ENCODE assay signal across 7 mouse cellular contexts in genomic region chr14:54528446-54529111, GRCm38 (mm10). TPM values are rescaled to one million over a fixed set of nuclear protein-coding genes. Genes with fewer than 3 reads are reported as not detected.
DNase-seq lines count a peak whose midpoint lies in the region; ATAC-seq lines count a peak whose summit lies in the region.

No protein-coding gene starts in this region.

- no peak overlapping the region for H3K9ac ChIP-seq in limb, embryonic 11.5 days (ENCODE audit: low read length)
- no peak overlapping the region for H3K9ac ChIP-seq in midbrain, embryonic 15.5 days

- H3K36me3 ChIP-seq in embryonic facial prominence, embryonic 10.5 days (replicated peaks), result no peaks in the 10 kb centered on the region
- H3K36me3 ChIP-seq in limb, embryonic 11.5 days (ENCODE audit: control insufficient read depth, insufficient read depth, low read length), result no peaks in the 10 kb centered on the region
- no peaks in the 10 kb centered on the region for H3K36me3 ChIP-seq in midbrain, embryonic 15.5 days (replicated peaks)

- peak overlapping the region; percentile 86; the same call in 1 of the 2 replicates for H3K27ac ChIP-seq in embryonic facial prominence, embryonic 10.5 days (replicated peaks)
- H3K27ac ChIP-seq in limb, embryonic 11.5 days (replicated peaks; ENCODE audit: low read depth, low read length), result no peak overlapping the region
- peak overlapping the region; percentile 84; the same call in 1 of the 2 replicates for H3K27ac ChIP-seq in midbrain, embryonic 15.5 days

- peaks cover 17% of the 10 kb centered on the region for H3K4me1 ChIP-seq in embryonic facial prominence, embryonic 10.5 days
- peaks cover 8% of the 10 kb centered on the region; the same call in 1 of the 2 replicates for H3K4me1 ChIP-seq in limb, embryonic 11.5 days (ENCODE audit: control insufficient read depth, insufficient read depth, low read length)
- H3K4me1 ChIP-seq in midbrain, embryonic 15.5 days, result peaks cover 16% of the 10 kb centered on the region

- WGBS in embryonic facial prominence, embryonic 10.5 days, result 15% methylated on average over 17 of the region's 17 CpGs
- WGBS in limb, embryonic 11.5 days, result 13% methylated on average over 17 of the region's 17 CpGs
- 11% methylated on average over 17 of the region's 17 CpGs for WGBS in midbrain, embryonic 15.5 days

- H3K4me2 ChIP-seq in limb, embryonic 11.5 days (ENCODE audit: low read depth, severe bottlenecking), result no peak overlapping the region
- peak overlapping the region; percentile 72; the same call in 1 of the 2 replicates for H3K4me2 ChIP-seq in midbrain, embryonic 15.5 days

- DNase-seq in adrenal gland, postnatal 10 days, result peak; percentile 90
- DNase-seq in embryonic facial prominence, embryonic 10.5 days (ENCODE audit: low spot score), result peak; percentile 92
- DNase-seq in heart, adult 18-20 months, result peak; percentile 73 to 93
- DNase-seq in kidney, adult 18-20 months, result peak; percentile 88
- DNase-seq in limb, embryonic 11.5 days (ENCODE audit: low spot score), result peak; percentile 97
- peak; percentile 53 to 83 for DNase-seq in spleen, adult 18-20 months

- ATAC-seq in limb, embryonic 11.5 days (ENCODE audit: insufficient number of reproducible peaks, low FRiP score, low TSS enrichment, low read depth), result peak; percentile 84
- peak; percentile 59 for ATAC-seq in midbrain, embryonic 15.5 days (replicated peaks)

- H3K27me3 ChIP-seq in embryonic facial prominence, embryonic 10.5 days (replicated peaks; ENCODE audit: low read depth, poor library complexity, severe bottlenecking), result no peaks in the 10 kb centered on the region
- no peaks in the 10 kb centered on the region for H3K27me3 ChIP-seq in limb, embryonic 11.5 days (ENCODE audit: control insufficient read depth, insufficient read depth, low read length)
- no peaks in the 10 kb centered on the region for H3K27me3 ChIP-seq in midbrain, embryonic 15.5 days (replicated peaks)

- H3K9me3 ChIP-seq in embryonic facial prominence, embryonic 10.5 days, result no peaks in the 10 kb centered on the region
- H3K9me3 ChIP-seq in limb, embryonic 11.5 days (ENCODE audit: control insufficient read depth, low read length), result no peaks in the 10 kb centered on the region
- H3K9me3 ChIP-seq in midbrain, embryonic 15.5 days, result no peaks in the 10 kb centered on the region

- H3K4me3 ChIP-seq in embryonic facial prominence, embryonic 10.5 days, result peak overlapping the region; percentile 61; the same call in 1 of the 2 replicates
- no peak overlapping the region for H3K4me3 ChIP-seq in limb, embryonic 11.5 days (ENCODE audit: low read depth, low read length)
- H3K4me3 ChIP-seq in midbrain, embryonic 15.5 days, result no peak overlapping the region

RNA-seq across cellular contexts. Expression of gene Prmt5, which starts 11.3 kb away (rescaled TPM):
- 10 to 100 TPM; 41.1 to 42.1 TPM for total RNA-seq in adrenal gland, postnatal 10 days (2021)
- polyA plus RNA-seq in embryonic facial prominence, embryonic 10.5 days (2016; fragmentation: Nextera tagmentation; extraction: Ambion mirVana), result 139 and 149 TPM in 2 replicates
- total RNA-seq in heart, adult 18-20 months (2021), result 10 to 100 TPM; 32.2 to 33.2 TPM
- polyA plus RNA-seq in limb, embryonic 11.5 days (2014; fragmentation: Nextera tagmentation; extraction: Ambion mirVana), result 122 and 126 TPM in 2 replicates
- polyA plus RNA-seq in midbrain, embryonic 15.5 days (2015; fragmentation: Nextera tagmentation; extraction: Ambion mirVana), result 99.8 and 102 TPM in 2 replicates

RNA-seq across cellular contexts. Expression of gene Haus4, which starts 25.8 kb away (rescaled TPM):
- total RNA-seq in adrenal gland, postnatal 10 days (2021), result 10 to 100 TPM; 31.0 to 32.5 TPM
- 58.9 and 60.5 TPM in 2 replicates for polyA plus RNA-seq in embryonic facial prominence, embryonic 10.5 days (2016; fragmentation: Nextera tagmentation; extraction: Ambion mirVana)
- total RNA-seq in heart, adult 18-20 months (2021), result 1 to 10 TPM; 2.6 to 2.8 TPM
- 52.4 and 53.1 TPM in 2 replicates for polyA plus RNA-seq in limb, embryonic 11.5 days (2014; fragmentation: Nextera tagmentation; extraction: Ambion mirVana)
- 14.2 and 14.8 TPM in 2 replicates for polyA plus RNA-seq in midbrain, embryonic 15.5 days (2015; fragmentation: Nextera tagmentation; extraction: Ambion mirVana)

RNA-seq across cellular contexts. Expression of gene Ajuba, which starts 48.8 kb away (rescaled TPM):
- total RNA-seq in adrenal gland, postnatal 10 days (2021), result 10 to 100 TPM; 18.9 to 20.7 TPM
- 79.7 and 95.4 TPM in 2 replicates for polyA plus RNA-seq in embryonic facial prominence, embryonic 10.5 days (2016; fragmentation: Nextera tagmentation; extraction: Ambion mirVana)
- total RNA-seq in heart, adult 18-20 months (2021), result 1 to 10 TPM; 3.7 to 3.9 TPM
- polyA plus RNA-seq in limb, embryonic 11.5 days (2014; fragmentation: Nextera tagmentation; extraction: Ambion mirVana), result 38.5 and 41.8 TPM in 2 replicates
- 8.7 and 11.2 TPM in 2 replicates for polyA plus RNA-seq in midbrain, embryonic 15.5 days (2015; fragmentation: Nextera tagmentation; extraction: Ambion mirVana)

RNA-seq across cellular contexts. Expression of gene Rem2, which starts 52.7 kb away (rescaled TPM):
- under 1 TPM; 0.39 to 0.87 TPM for total RNA-seq in adrenal gland, postnatal 10 days (2021)
- polyA plus RNA-seq in embryonic facial prominence, embryonic 10.5 days (2016; fragmentation: Nextera tagmentation; extraction: Ambion mirVana), result 9.1 and 9.9 TPM in 2 replicates
- not detected for total RNA-seq in heart, adult 18-20 months (2021)
- 4.7 and 5.3 TPM in 2 replicates for polyA plus RNA-seq in limb, embryonic 11.5 days (2014; fragmentation: Nextera tagmentation; extraction: Ambion mirVana)
- 45.2 and 47.1 TPM in 2 replicates for polyA plus RNA-seq in midbrain, embryonic 15.5 days (2015; fragmentation: Nextera tagmentation; extraction: Ambion mirVana)
